Mouse (Mus musculus) myocyte (in vitro differentiated cells): Measurements from ENCODE around the gene Mrpl48. TPM values are rescaled to one million over a fixed set of nuclear protein-coding genes. Genes with fewer than 3 reads are reported as not detected.

Source experiments
- H3K27me3 ChIP-seq: one replicate; pipeline ENCODE4 v1.6.1; 2011; ENCODE audit not compliant: control insufficient read depth, insufficient read depth, insufficient read length
- H3K36me3 ChIP-seq: one replicate; pipeline ENCODE4 v1.6.1; 2011; ENCODE audit not compliant: control insufficient read depth, insufficient read depth
- H3K4me2 ChIP-seq: one replicate; pipeline ENCODE4 v1.6.1; 2011; ENCODE audit warnings: low read depth, control low read depth
- H3K4me3 ChIP-seq: one replicate; pipeline ENCODE4 v1.5.1; 2011; ENCODE audit warnings: mild to moderate bottlenecking, control low read depth, moderate library complexity
- H3K79me2 ChIP-seq: one replicate; pipeline ENCODE4 v1.6.1; 2011; ENCODE audit not compliant: control insufficient read depth, insufficient read depth
- H3ac ChIP-seq: one replicate; pipeline ENCODE4 v1.6.1; 2011; ENCODE audit not compliant: control insufficient read depth, insufficient read length
- CEBPB ChIP-seq: IDR thresholded peaks from 2 replicates; pipeline ENCODE4 v1.6.1; 2011; ENCODE audit warnings: mild to moderate bottlenecking, moderate library complexity; ENCODE audit not compliant: poor library complexity, insufficient read depth, severe bottlenecking
- E2F4 ChIP-seq: IDR thresholded peaks from one replicate; pipeline ENCODE4 v1.6.1; 2011; ENCODE audit warnings: mild to moderate bottlenecking, control low read depth, moderate library complexity; ENCODE audit not compliant: insufficient read depth
- MAX ChIP-seq: IDR thresholded peaks from one replicate; pipeline ENCODE4 v1.6.1; 2011; ENCODE audit warnings: low read depth, mild to moderate bottlenecking, control low read depth
- MYOD1 ChIP-seq, 3 experiments: IDR thresholded peaks; one replicate each; pipeline ENCODE4 v1.6.1; 2011; ENCODE audit warnings: control low read depth in 2 of 3, low read depth in 2 of 3, mild to moderate bottlenecking in 2 of 3, moderate library complexity in 1 of 3; ENCODE audit not compliant: insufficient read length in 2 of 3, control insufficient read depth in 1 of 3
- MYOG ChIP-seq, 3 experiments: IDR thresholded peaks; one replicate each; pipeline ENCODE4 v1.6.1; 2011; ENCODE audit warnings: control low read depth in 2 of 3, low read depth in 2 of 3, mild to moderate bottlenecking in 2 of 3; ENCODE audit not compliant: insufficient read length in 2 of 3, control insufficient read depth in 1 of 3, insufficient read depth in 1 of 3
- POLR2A ChIP-seq: IDR thresholded peaks from one replicate; pipeline ENCODE4 v1.6.1; 2011; ENCODE audit warnings: low read depth, mild to moderate bottlenecking, control low read depth, moderate library complexity; ENCODE audit not compliant: insufficient read length
- POLR2AphosphoS2 ChIP-seq: IDR thresholded peaks from one replicate; pipeline ENCODE4 v1.6.1; 2011; ENCODE audit warnings: low read depth, control low read depth; ENCODE audit not compliant: insufficient read length
- REST ChIP-seq: IDR thresholded peaks from one replicate; pipeline ENCODE4 v1.6.1; 2011; ENCODE audit warnings: mild to moderate bottlenecking, control low read depth, moderate library complexity; ENCODE audit not compliant: insufficient read depth, insufficient read length
- SRF ChIP-seq: IDR thresholded peaks from one replicate; pipeline ENCODE4 v1.6.1; 2011; ENCODE audit warnings: low read depth; ENCODE audit not compliant: control insufficient read depth, insufficient read length
- TCF12 ChIP-seq: IDR thresholded peaks from one replicate; pipeline ENCODE4 v1.6.1; 2011; ENCODE audit warnings: mild to moderate bottlenecking, control low read depth; ENCODE audit not compliant: poor library complexity, insufficient read depth, severe bottlenecking
- TCF3 ChIP-seq: IDR thresholded peaks from one replicate; pipeline ENCODE4 v1.6.1; 2011; ENCODE audit warnings: low read depth, control low read depth; ENCODE audit not compliant: insufficient read length
- USF1 ChIP-seq: IDR thresholded peaks from one replicate; pipeline ENCODE4 v1.6.1; 2011; ENCODE audit warnings: low read depth, mild to moderate bottlenecking, control low read depth, moderate library complexity
- polyA plus RNA-seq: library from polyadenylated mRNA; unstranded; fragments of >200 nt; fragmentation: generic; extraction: Trizol; gene quantifications from one replicate; pipeline ENCODE4 v1.2.1, GENCODE M21; 2012; ENCODE audit warnings: missing spikeins

Mrpl48 gene
- polyA plus RNA-seq, 1 experiment: 34.4 TPM

- Histone ChIP-seq H3K27me3 (no peaks in the 10 kb centered on the region), H3K79me2 (peaks cover 42% of the 10 kb centered on the region), H3ac (peak within 1 kb of the TSS; percentile 99), H3K4me3 (peak within 1 kb of the TSS; percentile 77), H3K36me3 (no peaks in the 10 kb centered on the region), H3K4me2 (peak within 1 kb of the TSS; percentile 94)
- TF ChIP-seq SRF: peak; percentile 71
- peak; percentile 97 for TF ChIP-seq POLR2AphosphoS2
- peak in 2 of 3 experiments; percentile 39 to 73 for TF ChIP-seq MYOG (IDR thresholded peaks at IDR 0.05; ENCODE audit: control insufficient read depth in 1 of 3, insufficient read depth in 1 of 3, insufficient read length in 2 of 3, low read depth in 2 of 3)
- no peak for TF ChIP-seq TCF3
- no peak for TF ChIP-seq CEBPB
- no peak for TF ChIP-seq USF1
- peak; percentile 98 for TF ChIP-seq POLR2A
- TF ChIP-seq MYOD1 (IDR thresholded peaks at IDR 0.05; ENCODE audit: control insufficient read depth in 1 of 3, insufficient read length in 2 of 3, low read depth in 2 of 3): peak in 2 of 3 experiments; percentile 17 to 42
- TF ChIP-seq REST: peak; percentile 28
Observed at GRCm38 (mm10) chr7:100607214-100608129, 629 bp downstream of the Mrpl48 start, which contains the start of gene Rab6a. TSS of gene Rab6a (plus strand) at chr7:100607410.

- Histone ChIP-seq H3K4me3 (no peak overlapping the region), H3K36me3 (no peaks in the 10 kb centered on the region), H3K4me2 (peak overlapping the region; percentile 13), H3ac (no peak overlapping the region), H3K27me3 (no peaks in the 10 kb centered on the region), H3K79me2 (no peaks in the 10 kb centered on the region)
- TF ChIP-seq E2F4 (no peak), USF1 (no peak), MYOG (IDR thresholded peaks at IDR 0.05; ENCODE audit: control insufficient read depth in 1 of 3, insufficient read depth in 1 of 3, insufficient read length in 2 of 3, low read depth in 2 of 3) (peak in 2 of 3 experiments; percentile 44 to 85), POLR2A (no peak), CEBPB (no peak), REST (no peak), MAX (no peak), MYOD1 (IDR thresholded peaks at IDR 0.05; ENCODE audit: control insufficient read depth in 1 of 3, insufficient read length in 2 of 3, low read depth in 2 of 3) (peak; percentile 49 to 80 (median 65)), TCF3 (no peak)
Observed at GRCm38 (mm10) chr7:100600211-100600610, 7.9 kb downstream of the Mrpl48 start.

- H3K4me2 ChIP-seq: no peak overlapping the region
- H3K27me3 ChIP-seq: no peaks in the 10 kb centered on the region
- no peak overlapping the region for H3ac ChIP-seq
- no peaks in the 10 kb centered on the region for H3K79me2 ChIP-seq
- TF ChIP-seq POLR2A (no peak), REST (no peak), MAX (no peak), USF1 (no peak), TCF12 (no peak), POLR2AphosphoS2 (no peak), MYOD1 (IDR thresholded peaks at IDR 0.05; ENCODE audit: control insufficient read depth in 1 of 3, insufficient read length in 2 of 3, low read depth in 2 of 3) (no peak), TCF3 (no peak), MYOG (IDR thresholded peaks at IDR 0.05; ENCODE audit: control insufficient read depth in 1 of 3, insufficient read depth in 1 of 3, insufficient read length in 2 of 3, low read depth in 2 of 3) (no peak), CEBPB (no peak), SRF (no peak), E2F4 (no peak)
- H3K36me3 ChIP-seq: no peaks in the 10 kb centered on the region
- no peak overlapping the region for H3K4me3 ChIP-seq
Observed at GRCm38 (mm10) chr7:100593349-100593748, 14.8 kb downstream of the Mrpl48 start.

GRCm38 (mm10) chr7:100591522-100591852 lies 16.6 kb downstream of the Mrpl48 start:
- TF ChIP-seq TCF3 (no peak), POLR2AphosphoS2 (no peak), REST (no peak), TCF12 (no peak), CEBPB (no peak), MYOG (IDR thresholded peaks at IDR 0.05; ENCODE audit: control insufficient read depth in 1 of 3, insufficient read depth in 1 of 3, insufficient read length in 2 of 3, low read depth in 2 of 3) (no peak), USF1 (no peak), MYOD1 (IDR thresholded peaks at IDR 0.05; ENCODE audit: control insufficient read depth in 1 of 3, insufficient read length in 2 of 3, low read depth in 2 of 3) (no peak), POLR2A (no peak), MAX (no peak), E2F4 (no peak), SRF (no peak)
- Histone ChIP-seq H3K36me3 (no peaks in the 10 kb centered on the region), H3K4me3 (peak overlapping the region; percentile 38), H3K4me2 (peak overlapping the region; percentile 80), H3ac (no peak overlapping the region), H3K27me3 (no peaks in the 10 kb centered on the region), H3K79me2 (no peaks in the 10 kb centered on the region)
